Mouse (Mus musculus) urinary bladder, postnatal 36 days (tissue): ENCODE results near the gene Olfr868.

ENCODE experiments used
- DNase-seq, 2 experiments: peaks; one replicate each; pipeline ENCODE4 v3.0.0; 2022; ENCODE audit warnings: low spot score in 2 of 2, mixed read lengths in 1 of 2

Olfr868 gene

DNA sequence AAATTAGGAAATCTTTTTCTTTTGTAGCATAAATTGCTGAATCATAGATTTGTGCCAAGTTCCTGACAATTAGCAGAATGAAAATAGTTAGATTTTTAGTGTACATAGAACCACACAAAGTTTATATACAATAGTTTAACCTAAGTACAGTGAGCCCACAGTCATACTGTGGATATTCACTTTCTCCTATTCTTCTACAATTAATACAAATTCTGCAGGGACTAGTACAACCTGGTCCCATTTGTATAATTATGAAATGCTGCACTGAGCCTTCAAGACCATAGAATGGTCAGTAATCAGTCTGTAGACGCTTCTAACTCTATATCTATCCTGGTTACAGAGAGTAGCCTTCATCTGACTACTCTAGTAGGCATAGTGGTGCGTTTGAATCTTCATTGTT, at the start of gene Olfr868:
Olfr868 (plus strand) TSS at position 301 of the 400 bp plus-strand sequence.
- no peak for DNase-seq

GRCm38 (mm10) chr9:20057462-20057861, 41.0 kb upstream of the Olfr868 start, which contains the start of gene Olfr867:
Gene Olfr867, minus strand, starts transcription at chr9:20057562.
- DNase-seq = no peak

GRCm38 (mm10) chr9:20070236-20070635, 28.2 kb upstream of the Olfr868 start:
- no peak for DNase-seq

- DNase-seq = no peak
These were observed 27.1 kb upstream of the Olfr868 start for GRCm38 (mm10) chr9:20071291-20071690.

DNA sequence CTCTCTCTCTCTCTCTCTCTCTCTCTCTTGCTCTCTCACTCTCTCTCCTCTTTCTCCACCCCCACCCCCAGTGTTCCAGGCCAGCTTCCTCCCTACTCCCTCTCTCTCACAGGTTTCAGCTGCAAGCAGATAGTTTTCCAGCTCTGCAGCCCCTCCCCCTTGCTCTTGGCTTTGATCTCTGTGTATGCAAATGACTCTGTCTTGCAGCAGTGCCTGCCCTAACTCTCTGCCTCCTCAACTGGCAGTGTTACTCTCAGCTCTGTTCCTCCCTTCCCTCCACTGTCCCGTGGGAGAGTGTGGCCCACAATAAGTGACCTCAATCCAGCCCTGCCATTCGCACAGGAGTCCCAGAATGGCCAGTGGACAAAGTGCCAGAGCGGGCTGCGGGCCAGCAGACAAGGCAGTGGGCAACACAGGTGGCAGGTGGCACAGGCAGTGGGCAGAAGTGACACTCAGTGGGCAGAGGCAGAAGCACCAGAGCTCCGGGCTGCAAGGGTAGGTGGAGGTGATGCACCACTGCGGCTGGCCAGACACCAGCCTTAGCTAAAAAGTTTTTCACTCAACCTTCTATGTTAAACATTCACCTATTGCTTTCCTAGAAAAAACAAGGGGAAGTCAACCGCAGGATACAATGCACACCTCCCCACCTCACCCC, 24.8 kb upstream of the Olfr868 start:
- DNase-seq = no peak

DNA sequence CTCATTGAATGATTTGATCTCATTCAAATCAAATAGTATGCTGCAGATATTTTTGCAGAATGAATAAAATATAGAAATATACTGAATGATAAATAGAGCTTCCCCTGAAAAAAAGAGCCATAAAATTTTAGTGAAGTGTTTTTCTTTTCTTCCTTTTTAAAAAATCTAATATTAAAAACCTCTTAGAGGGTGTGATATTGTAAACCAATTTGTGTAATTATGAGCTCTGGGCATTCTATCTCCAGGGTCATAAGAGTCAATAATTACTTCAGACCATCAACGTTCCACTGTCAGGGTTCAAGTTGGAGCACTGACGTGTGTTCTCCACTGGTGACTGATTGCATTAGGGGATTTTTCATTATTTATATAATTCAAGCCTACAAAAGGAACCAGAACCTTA, 30.3 kb downstream of the Olfr868 start, which contains the start of gene Olfr869:
Olfr869 (plus strand) TSS at position 301 of the 400 bp plus-strand sequence.
- no peak for DNase-seq

GRCm38 (mm10) chr9:20149706-20150105, 51.3 kb downstream of the Olfr868 start:
- no peak for DNase-seq
